Mouse (Mus musculus): ENCODE measurements around the gene Fam3b. TPM values are rescaled to one million over a fixed set of nuclear protein-coding genes. Genes with fewer than 3 reads are reported as not detected.

Fam3b gene
- total RNA-seq, 2 experiments from 2014 or later = 0.36 TPM; not detected in 1

Other genes with a start within 250 kb of the Fam3b start
- gene Bace2, start 158.1 kb downstream of the Fam3b start, total RNA-seq (2021) = 10 to 100 TPM; 16.5 to 18.7 TPM
- gene Mx1, start 51.9 kb downstream of the Fam3b start, total RNA-seq (2021) = 1 to 10 TPM in 1 of 2 experiments, under 1 TPM in 1; 0.61 to 1.7 TPM
- gene Tmprss2, start 96.4 kb upstream of the Fam3b start, total RNA-seq (2021) = under 1 TPM; 0.12 to 0.90 TPM
- under 1 TPM; 0.27 to 0.63 TPM for gene Ripk4, start 249.0 kb upstream of the Fam3b start, total RNA-seq (2021)

All from adrenal gland, postnatal 10 days (tissue).